Comparison of ENCODE assay signal across 20 mouse cellular contexts in genomic region chr14:117683149-117683548, GRCm38 (mm10).
"Had no signal": no experiment of that assay in that cellular context is flagged by ENCODE, and none has a peak within 500 bp of the region (broad histone marks: within the 10 kb centered on the region; RNA-seq: fewer than 3 reads in every experiment).

No protein-coding gene starts in this region.

- H3K27ac ChIP-seq: left cerebral cortex, adult 2 months; liver, embryonic 15.5 days; macrophage; midbrain, embryonic 10.5 days; midbrain, embryonic 13.5 days; neural tube, embryonic 13.5 days had no signal

- H3K27me3 ChIP-seq: liver, embryonic 15.5 days; megakaryocyte, embryonic 14.5 days; midbrain, embryonic 13.5 days; neural tube, embryonic 13.5 days had no signal

- H3K9ac ChIP-seq: liver, embryonic 15.5 days; midbrain, embryonic 13.5 days; neural tube, embryonic 13.5 days had no signal

- H3K4me2 ChIP-seq: liver, embryonic 11.5 days; liver, embryonic 15.5 days; midbrain, embryonic 13.5 days; neural tube, embryonic 13.5 days had no signal

- H3K4me1 ChIP-seq: liver, embryonic 15.5 days; megakaryocyte, embryonic 14.5 days; midbrain, embryonic 10.5 days; midbrain, embryonic 13.5 days had no signal

- ATAC-seq: midbrain, embryonic 13.5 days; midbrain, embryonic 16.5 days had no signal

- H3K4me3 ChIP-seq: left cerebral cortex, adult 2 months; liver, embryonic 15.5 days; megakaryocyte, embryonic 14.5 days; midbrain, embryonic 10.5 days; midbrain, embryonic 13.5 days; myocyte; neural tube, embryonic 13.5 days had no signal

- H3K36me3 ChIP-seq: liver, embryonic 15.5 days; midbrain, embryonic 10.5 days; midbrain, embryonic 13.5 days; neural tube, embryonic 13.5 days had no signal

- H3K9me3 ChIP-seq: liver, embryonic 15.5 days; midbrain, embryonic 10.5 days; midbrain, embryonic 13.5 days; neural tube, embryonic 13.5 days had no signal

- DNase-seq: kidney, adult 18-20 months; kidney, adult 9 months; kidney, postnatal 14 days; kidney, postnatal 4 days; layer of hippocampus, postnatal 36 days; lung, adult 18-20 months; retina, postnatal 1 day; right cerebral cortex, postnatal 25 days; thymus, adult 18-20 months; thymus, postnatal 36 days had no signal
